Mouse (Mus musculus) cerebellum, adult 11-12 months (tissue): ENCODE measurements around the gene Tex14.
A peak's percentile ranks its signal among the peaks of the same experiment; 100 is the strongest.
"Not testable (repeated sequence)": the region's sequence is repeated elsewhere in the genome, so short reads cannot be mapped to it uniquely, and the experiment has no call there.

ENCODE experiments used
- DNase-seq: peaks from one replicate; pipeline ENCODE4 v3.0.0; 2022

Gene Tex14

DNA sequence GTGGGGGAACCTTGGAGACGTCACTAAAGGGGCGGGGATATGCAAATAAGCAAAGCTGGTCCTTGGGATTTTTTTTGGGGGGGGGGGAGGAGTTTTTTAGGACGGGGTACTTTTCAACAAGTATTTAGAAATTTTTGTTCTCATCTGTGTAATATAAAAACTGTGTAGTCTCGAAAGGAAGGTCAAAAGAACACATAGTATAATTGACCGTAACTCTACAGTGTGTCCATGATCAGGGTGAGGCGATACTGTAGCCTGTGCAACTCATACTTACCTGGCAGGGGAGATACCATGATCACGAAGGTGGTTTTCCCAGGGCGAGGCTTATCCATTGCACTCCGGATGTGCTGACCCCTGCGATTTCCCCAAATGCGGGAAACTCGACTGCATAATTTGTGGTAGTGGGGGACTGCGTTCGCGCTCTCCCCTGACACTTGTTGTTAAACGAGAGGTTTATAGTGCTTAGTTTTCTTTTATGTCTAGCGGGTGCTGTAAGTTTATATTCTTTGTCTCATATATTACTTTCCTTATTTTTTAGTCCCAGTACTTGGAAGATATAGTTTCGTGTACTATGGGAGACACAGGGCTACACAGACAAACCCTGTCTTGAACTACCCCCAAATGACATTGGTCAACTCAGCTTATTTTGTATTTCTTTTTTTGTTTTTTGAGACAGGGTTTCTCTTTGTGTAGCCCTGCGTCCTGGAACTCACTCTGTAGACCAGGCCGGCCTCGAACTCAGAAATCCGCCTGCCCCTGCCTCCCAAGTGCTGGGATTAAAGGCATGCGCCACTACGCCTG is 21.8 kb downstream of the Tex14 start:
- DNase-seq = peak; percentile 91

DNA sequence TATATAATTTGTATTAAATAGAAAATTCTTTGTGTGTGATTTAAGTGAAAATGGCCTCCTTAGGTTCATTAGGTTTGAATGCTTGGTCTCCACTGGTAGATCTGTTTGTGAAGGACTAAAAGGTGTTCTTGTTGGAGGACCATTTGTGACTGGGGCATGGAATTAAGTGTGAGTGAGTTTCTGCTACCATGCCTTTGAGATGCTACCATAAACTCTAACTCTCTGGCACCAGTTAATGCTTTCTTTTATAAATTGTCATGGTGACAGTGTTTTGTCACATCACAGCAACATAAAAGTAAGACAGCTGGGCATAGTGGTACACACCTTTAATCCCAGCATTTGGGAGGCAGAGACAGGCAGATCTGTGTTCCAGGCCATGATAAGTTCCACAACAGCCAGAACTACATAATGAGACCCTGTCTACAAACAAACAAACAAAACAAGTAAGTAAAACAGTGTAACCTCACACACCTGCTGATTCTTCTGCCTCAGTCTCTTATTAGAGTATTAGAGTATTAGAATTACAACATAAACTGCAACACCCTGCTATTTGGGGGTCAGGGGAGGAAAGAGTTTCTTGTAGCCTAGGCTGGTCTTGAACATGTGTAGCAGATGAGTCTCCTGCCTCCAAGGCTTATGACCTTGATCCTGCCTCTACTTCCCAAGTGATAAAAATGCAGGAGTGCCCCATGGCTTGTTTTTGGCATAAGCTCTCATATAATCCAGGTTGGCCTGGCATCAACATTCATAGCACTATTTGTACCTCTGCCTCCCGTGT is 22.6 kb downstream of the Tex14 start:
- no peak for DNase-seq

GRCm38 (mm10) chr11:87428051-87428673 is 23.3 kb downstream of the Tex14 start:
- no peak for DNase-seq

GRCm38 (mm10) chr11:87429363-87429762 is 24.5 kb downstream of the Tex14 start:
- DNase-seq = no peak

GRCm38 (mm10) chr11:87430374-87430773 is 25.5 kb downstream of the Tex14 start:
- DNase-seq = no peak

- DNase-seq = not testable (repeated sequence)
These were observed 26.9 kb downstream of the Tex14 start for GRCm38 (mm10) chr11:87431813-87432212.

GRCm38 (mm10) chr11:87432447-87432846 is 27.6 kb downstream of the Tex14 start:
- DNase-seq = no peak

DNA sequence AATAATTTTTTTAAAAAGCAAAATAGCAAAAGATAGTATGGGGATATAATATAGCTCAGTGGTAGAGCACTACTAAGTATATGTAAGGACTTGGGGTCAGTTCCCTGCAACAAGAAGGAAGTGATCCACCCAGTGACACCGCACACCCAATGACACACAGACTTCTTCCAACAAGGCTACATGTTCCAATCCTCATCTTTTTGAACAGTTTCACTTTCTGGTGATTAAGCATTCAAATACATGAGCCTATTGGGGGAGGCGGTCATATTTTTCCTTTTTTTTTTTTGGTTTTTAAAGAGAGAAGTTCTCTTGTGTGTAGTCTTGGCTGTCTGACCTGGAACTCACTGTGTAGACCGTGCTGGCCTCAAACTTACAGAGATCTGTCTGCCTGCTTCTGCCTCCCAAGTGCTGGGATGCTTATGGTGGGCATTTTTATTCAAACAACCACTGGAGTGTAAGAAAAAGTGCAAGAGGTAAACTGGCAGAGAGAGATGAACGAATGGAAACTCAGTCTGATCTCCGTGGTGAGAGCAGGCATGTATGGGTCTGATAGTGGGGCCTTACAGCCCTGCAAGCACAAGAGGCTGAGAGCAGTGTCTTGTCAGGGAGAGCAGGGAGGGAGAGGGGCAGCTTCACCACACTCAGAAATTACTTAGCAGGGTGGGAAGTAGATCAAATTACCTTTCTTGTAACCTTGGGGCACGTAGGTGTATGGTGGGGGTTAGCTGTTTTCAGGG is 28.2 kb downstream of the Tex14 start:
- DNase-seq = no peak

GRCm38 (mm10) chr11:87435107-87435506 is 30.2 kb downstream of the Tex14 start:
- DNase-seq = not testable (repeated sequence)

GRCm38 (mm10) chr11:87436326-87437232 is 31.7 kb downstream of the Tex14 start:
- DNase-seq = no peak

DNA sequence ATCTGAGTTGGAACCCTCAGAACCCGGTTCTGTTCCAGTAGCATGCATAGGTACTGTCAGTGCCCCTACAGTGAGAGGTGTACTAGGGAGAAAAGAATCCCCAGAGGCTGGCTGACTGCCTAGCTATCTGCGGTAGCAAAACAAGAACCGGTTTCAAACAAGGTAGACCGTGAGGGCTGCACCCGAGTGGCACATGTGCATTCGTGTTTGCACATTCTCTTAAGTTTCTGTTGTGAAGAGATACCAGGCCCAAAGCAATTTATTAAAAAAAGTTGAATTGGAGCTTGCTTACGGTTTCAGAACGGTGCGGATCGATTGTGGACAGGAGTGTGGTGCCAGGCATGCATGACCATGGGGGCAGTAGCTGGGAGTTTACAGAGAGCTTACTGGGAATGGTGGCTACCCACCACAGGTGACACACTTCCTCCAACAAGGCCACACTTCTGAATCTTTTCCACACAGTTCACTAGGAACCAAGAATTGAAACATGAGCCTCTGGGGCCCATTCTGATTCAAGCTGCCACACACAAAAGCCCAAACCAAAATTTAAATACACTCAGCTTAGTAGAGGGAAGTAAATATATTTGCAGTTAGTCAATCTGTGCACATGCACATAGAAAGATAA is 35.0 kb downstream of the Tex14 start:
- no peak for DNase-seq

- peak; percentile 90 for DNase-seq
These were observed 37.9 kb downstream of the Tex14 start for GRCm38 (mm10) chr11:87442643-87443372.

- DNase-seq = peak; percentile 75
These were observed 38.6 kb downstream of the Tex14 start for GRCm38 (mm10) chr11:87443373-87443883.

- peak; percentile 41 for DNase-seq
These were observed 39.2 kb downstream of the Tex14 start for GRCm38 (mm10) chr11:87444056-87444455.

GRCm38 (mm10) chr11:87444735-87445428 is 40.0 kb downstream of the Tex14 start:
- DNase-seq = peak; percentile 49

DNA sequence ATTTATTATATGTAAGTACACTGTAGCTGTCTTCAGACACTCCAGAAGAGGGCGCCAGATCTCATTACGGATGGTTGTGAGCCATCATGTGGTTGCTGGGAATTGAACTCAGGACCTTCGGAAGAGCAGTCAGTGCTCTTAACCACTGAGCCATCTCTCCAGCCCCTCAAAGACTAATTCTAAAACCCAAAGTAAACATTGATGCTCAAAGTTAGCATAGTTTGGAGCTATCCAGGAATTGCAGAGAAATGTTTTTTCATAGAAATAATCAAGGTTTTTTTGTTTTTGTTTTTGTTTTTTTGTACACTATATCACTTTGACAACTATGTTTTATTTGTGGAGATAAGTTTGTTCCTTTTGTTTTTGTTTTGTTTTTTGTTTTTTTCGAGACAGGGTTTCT is 40.7 kb downstream of the Tex14 start:
- DNase-seq = not testable (repeated sequence)

DNA sequence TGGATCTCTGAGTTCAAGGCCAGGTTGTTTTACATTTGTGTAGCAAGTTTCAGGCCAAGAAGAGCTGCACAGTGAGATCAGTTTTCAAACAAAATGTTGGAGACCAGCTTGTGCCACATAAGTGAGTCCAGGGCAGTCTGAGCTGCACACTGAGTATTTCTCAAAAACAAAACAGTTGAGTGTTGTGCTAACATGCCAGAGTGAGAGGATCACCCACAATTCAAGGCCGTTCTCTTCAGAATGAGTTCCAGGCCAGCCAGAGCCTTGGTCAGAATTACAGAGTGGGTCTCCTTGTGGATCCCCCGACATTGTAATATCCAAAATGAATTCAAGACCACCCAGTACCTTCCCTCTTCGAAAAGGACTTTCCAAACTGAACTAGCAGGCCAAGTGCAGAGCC is 41.3 kb downstream of the Tex14 start:
- DNase-seq = no peak

- DNase-seq = peak; percentile 45
These were observed 42.6 kb downstream of the Tex14 start for GRCm38 (mm10) chr11:87447429-87447828.

GRCm38 (mm10) chr11:87448081-87448475 is 43.2 kb downstream of the Tex14 start:
- peak; percentile 98 for DNase-seq
